Mouse (Mus musculus): ENCODE results near the gene Iqschfp. TPM values are rescaled to one million over a fixed set of nuclear protein-coding genes. Genes with fewer than 3 reads are reported as not detected.
A peak's percentile ranks its signal among the peaks of the same experiment; 100 is the strongest.
"Not testable (repeated sequence)": the region's sequence is repeated elsewhere in the genome, so short reads cannot be mapped to it uniquely, and the experiment has no call there.

Gene Iqschfp
- total and polyA plus RNA-seq, 2 experiments from 2014 or later, result 2.7 to 5.6 TPM

- WGBS, result 68% methylated on average over 4 of the region's 4 CpGs
- H3K27ac ChIP-seq, result no peak overlapping the region
- H3K36me3 ChIP-seq (ENCODE audit: insufficient read depth, low read length), result no peaks in the 10 kb centered on the region
- ATAC-seq (no peak), DNase-seq (ENCODE audit: low spot score) (no peak)
- H3K27me3 ChIP-seq (ENCODE audit: insufficient read depth, low read length), result no peaks in the 10 kb centered on the region
- H3K9me3 ChIP-seq (ENCODE audit: low read length), result no peaks in the 10 kb centered on the region
- H3K4me3 ChIP-seq (ENCODE audit: low read length), result no peak overlapping the region
- no peak for TF ChIP-seq CTCF (IDR thresholded peaks at IDR 0.05; ENCODE audit: low read depth)
- no peak overlapping the region for H3K9ac ChIP-seq (replicated peaks; ENCODE audit: low read length)
- no peak overlapping the region for H3K4me2 ChIP-seq (ENCODE audit: low read depth, low read length)
- no peaks in the 10 kb centered on the region for H3K4me1 ChIP-seq (ENCODE audit: insufficient read depth, low read length)
Observed at GRCm38 (mm10) chr3:68096724-68097431, 204.8 kb downstream of the Iqschfp start.

- ATAC-seq; DNase-seq (ENCODE audit: low spot score); H3K9me3 ChIP-seq (ENCODE audit: low read length); H3K4me3 ChIP-seq (ENCODE audit: low read length); H3K36me3 ChIP-seq (ENCODE audit: insufficient read depth, low read length); H3K4me1 ChIP-seq (ENCODE audit: insufficient read depth, low read length); H3K27ac ChIP-seq; H3K9ac ChIP-seq (replicated peaks; ENCODE audit: low read length); H3K27me3 ChIP-seq (ENCODE audit: insufficient read depth, low read length); H3K4me2 ChIP-seq (ENCODE audit: low read depth, low read length): not testable (repeated sequence)
- WGBS, result 84% methylated on average over 6 of the region's 6 CpGs
Observed at GRCm38 (mm10) chr3:68099561-68099960, 207.5 kb downstream of the Iqschfp start.

GRCm38 (mm10) chr3:68101343-68101742 is 209.3 kb downstream of the Iqschfp start:
- Histone ChIP-seq H3K27me3 (ENCODE audit: insufficient read depth, low read length) (no peaks in the 10 kb centered on the region), H3K9me3 (ENCODE audit: low read length) (no peaks in the 10 kb centered on the region), H3K4me3 (ENCODE audit: low read length) (no peak overlapping the region), H3K36me3 (ENCODE audit: insufficient read depth, low read length) (no peaks in the 10 kb centered on the region), H3K9ac (replicated peaks; ENCODE audit: low read length) (no peak overlapping the region), H3K27ac (no peak overlapping the region), H3K4me1 (ENCODE audit: insufficient read depth, low read length) (no peaks in the 10 kb centered on the region), H3K4me2 (ENCODE audit: low read depth, low read length) (no peak overlapping the region)
- no peak for ATAC-seq
- no peak for DNase-seq (ENCODE audit: low spot score)
- no peak for TF ChIP-seq CTCF (IDR thresholded peaks at IDR 0.05; ENCODE audit: low read depth)
- 76% methylated on average over 4 of the region's 4 CpGs for WGBS

GRCm38 (mm10) chr3:68105081-68105685 is 213.2 kb downstream of the Iqschfp start:
- TF ChIP-seq CTCF (IDR thresholded peaks at IDR 0.05; ENCODE audit: low read depth), result no peak
- Histone ChIP-seq H3K4me3 (ENCODE audit: low read length) (no peak overlapping the region), H3K4me2 (ENCODE audit: low read depth, low read length) (no peak overlapping the region), H3K4me1 (ENCODE audit: insufficient read depth, low read length) (no peaks in the 10 kb centered on the region), H3K9me3 (ENCODE audit: low read length) (no peaks in the 10 kb centered on the region), H3K9ac (replicated peaks; ENCODE audit: low read length) (no peak overlapping the region), H3K36me3 (ENCODE audit: insufficient read depth, low read length) (no peaks in the 10 kb centered on the region), H3K27me3 (ENCODE audit: insufficient read depth, low read length) (no peaks in the 10 kb centered on the region), H3K27ac (no peak overlapping the region)
- WGBS, result 25% methylated on average over 2 of the region's 2 CpGs
- DNase-seq (ENCODE audit: low spot score) (peak; percentile 36), ATAC-seq (no peak)

- Histone ChIP-seq H3K27me3 (ENCODE audit: insufficient read depth, low read length) (no peaks in the 10 kb centered on the region), H3K4me1 (ENCODE audit: insufficient read depth, low read length) (no peaks in the 10 kb centered on the region), H3K4me3 (ENCODE audit: low read length) (no peak overlapping the region), H3K36me3 (ENCODE audit: insufficient read depth, low read length) (no peaks in the 10 kb centered on the region), H3K4me2 (ENCODE audit: low read depth, low read length) (no peak overlapping the region), H3K9me3 (ENCODE audit: low read length) (no peaks in the 10 kb centered on the region), H3K27ac (no peak overlapping the region), H3K9ac (replicated peaks; ENCODE audit: low read length) (no peak overlapping the region)
- ATAC-seq (no peak), DNase-seq (ENCODE audit: low spot score) (peak; percentile 61)
- WGBS, result 36% methylated on average over 5 of the region's 5 CpGs
- no peak for TF ChIP-seq CTCF (IDR thresholded peaks at IDR 0.05; ENCODE audit: low read depth)
Observed at GRCm38 (mm10) chr3:68121338-68121737, 229.3 kb downstream of the Iqschfp start.

- H3K27ac ChIP-seq, result no peak overlapping the region
- DNase-seq (ENCODE audit: low spot score) (no peak), ATAC-seq (no peak)
- no peaks in the 10 kb centered on the region for H3K36me3 ChIP-seq (ENCODE audit: insufficient read depth, low read length)
- 47% methylated on average over 6 of the region's 6 CpGs for WGBS
- H3K27me3 ChIP-seq (ENCODE audit: insufficient read depth, low read length), result no peaks in the 10 kb centered on the region
- no peak overlapping the region for H3K4me2 ChIP-seq (ENCODE audit: low read depth, low read length)
- no peak overlapping the region for H3K9ac ChIP-seq (replicated peaks; ENCODE audit: low read length)
- TF ChIP-seq CTCF (IDR thresholded peaks at IDR 0.05; ENCODE audit: low read depth), result no peak
- no peak overlapping the region for H3K4me3 ChIP-seq (ENCODE audit: low read length)
- no peaks in the 10 kb centered on the region for H3K4me1 ChIP-seq (ENCODE audit: insufficient read depth, low read length)
- no peaks in the 10 kb centered on the region for H3K9me3 ChIP-seq (ENCODE audit: low read length)
Observed at GRCm38 (mm10) chr3:68126284-68126856, 234.3 kb downstream of the Iqschfp start.

GRCm38 (mm10) chr3:68130386-68130785 is 238.4 kb downstream of the Iqschfp start:
- no peak overlapping the region for H3K27ac ChIP-seq
- H3K4me2 ChIP-seq (ENCODE audit: low read depth, low read length), result no peak overlapping the region
- H3K9ac ChIP-seq (replicated peaks; ENCODE audit: low read length), result no peak overlapping the region

More at GRCm38 (mm10) chr3:68130386-68130785, 238.4 kb downstream of the Iqschfp start:
- no peak for TF ChIP-seq CTCF (IDR thresholded peaks at IDR 0.05; ENCODE audit: low read depth)
- H3K9me3 ChIP-seq (ENCODE audit: low read length), result no peaks in the 10 kb centered on the region
- DNase-seq (ENCODE audit: low spot score), result no peak
- 87% methylated on average over 1 of the region's 1 CpGs for WGBS
- H3K36me3 ChIP-seq (ENCODE audit: insufficient read depth, low read length), result no peaks in the 10 kb centered on the region
- no peak overlapping the region for H3K4me3 ChIP-seq (ENCODE audit: low read length)
- ATAC-seq, result no peak
- H3K4me1 ChIP-seq (ENCODE audit: insufficient read depth, low read length), result no peaks in the 10 kb centered on the region
- H3K27me3 ChIP-seq (ENCODE audit: insufficient read depth, low read length), result no peaks in the 10 kb centered on the region
